Mouse (Mus musculus) frontal cortex, postnatal 25 days (tissue): Measurements from ENCODE around the gene Efnb2.

ENCODE experiments used
- DNase-seq, 2 experiments: peaks; one replicate each; pipeline ENCODE4 v3.0.0; 2022; ENCODE audit warnings: low spot score in 2 of 2

The Efnb2 gene

DNA sequence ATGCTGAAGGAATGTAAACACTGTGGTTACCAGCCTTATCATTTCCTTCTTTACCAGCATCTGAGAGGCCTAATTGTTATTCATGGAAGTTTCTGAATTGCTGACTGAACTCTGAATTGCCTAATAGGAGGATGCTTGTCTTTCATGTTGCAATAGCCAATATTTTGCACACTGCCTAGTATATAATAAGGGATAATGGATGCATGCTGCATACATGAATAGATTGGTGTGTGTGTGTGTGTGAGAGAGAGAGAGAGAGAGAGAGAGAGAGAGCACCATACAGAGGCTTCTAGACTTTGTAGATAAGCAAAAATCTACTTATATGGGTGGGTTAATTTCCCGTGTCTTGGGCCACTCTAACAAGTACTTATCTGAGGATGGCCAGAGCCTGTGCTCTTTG, 47.2 kb downstream of the Efnb2 start:
- no peak for DNase-seq

DNA sequence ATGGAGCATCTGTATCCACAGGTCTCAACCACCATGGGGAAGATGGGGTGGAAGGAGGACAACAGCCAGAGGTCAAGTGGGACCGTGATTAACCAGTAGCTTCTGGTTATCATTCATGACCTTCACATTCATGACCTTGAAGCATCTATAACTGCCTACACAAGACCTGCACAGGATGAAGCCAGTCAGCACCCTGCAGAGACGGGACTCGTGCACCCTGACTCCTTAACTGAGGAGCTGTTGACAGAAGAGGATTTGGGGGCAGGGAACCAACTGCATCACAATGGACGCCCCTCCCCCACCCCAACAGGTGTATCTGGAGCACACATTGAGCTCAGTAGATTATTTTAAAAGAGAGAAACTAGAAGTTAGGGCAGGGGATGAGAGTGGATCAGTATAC, 49.1 kb downstream of the Efnb2 start:
- no peak for DNase-seq

DNA sequence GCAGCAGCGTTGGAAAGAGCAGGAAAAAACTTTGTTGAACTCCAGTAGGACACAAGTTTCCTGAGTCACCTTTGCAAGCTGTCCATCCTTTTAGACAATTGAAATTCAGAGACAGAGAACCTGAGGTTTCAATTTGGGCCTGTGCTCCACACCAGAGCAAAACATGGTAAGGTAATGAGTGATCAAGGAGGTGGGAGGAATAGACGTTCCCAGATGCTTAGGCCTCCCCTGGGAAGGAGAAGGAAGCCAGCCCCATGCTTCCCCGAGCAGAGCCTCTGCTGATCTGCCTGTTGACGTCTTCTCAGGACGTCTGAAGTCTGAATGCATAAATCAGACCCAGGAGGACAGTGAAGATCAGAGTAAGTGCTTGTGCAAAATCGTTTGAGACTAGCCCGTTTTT, 51.3 kb downstream of the Efnb2 start:
- DNase-seq, result no peak

DNA sequence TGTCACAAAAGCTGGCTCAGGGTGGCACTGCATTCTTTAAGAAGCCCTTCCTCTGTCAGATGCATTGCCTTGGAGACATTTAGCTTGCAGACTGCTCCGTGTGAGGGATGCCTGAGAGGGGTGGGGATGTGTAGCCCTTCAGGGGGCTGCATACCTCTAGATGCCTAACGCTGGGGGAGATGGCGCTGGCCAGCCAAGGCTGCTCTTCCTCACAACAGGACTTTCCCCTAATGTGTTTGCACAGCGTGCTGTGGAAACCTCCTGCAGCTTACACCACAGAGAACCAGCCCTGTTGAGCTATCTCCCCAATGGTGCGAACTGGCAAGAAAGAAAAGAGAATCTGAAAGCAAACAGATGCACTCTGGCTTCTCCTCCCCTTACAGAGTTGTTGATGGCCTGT, 51.9 kb downstream of the Efnb2 start:
- DNase-seq, result no peak

DNA sequence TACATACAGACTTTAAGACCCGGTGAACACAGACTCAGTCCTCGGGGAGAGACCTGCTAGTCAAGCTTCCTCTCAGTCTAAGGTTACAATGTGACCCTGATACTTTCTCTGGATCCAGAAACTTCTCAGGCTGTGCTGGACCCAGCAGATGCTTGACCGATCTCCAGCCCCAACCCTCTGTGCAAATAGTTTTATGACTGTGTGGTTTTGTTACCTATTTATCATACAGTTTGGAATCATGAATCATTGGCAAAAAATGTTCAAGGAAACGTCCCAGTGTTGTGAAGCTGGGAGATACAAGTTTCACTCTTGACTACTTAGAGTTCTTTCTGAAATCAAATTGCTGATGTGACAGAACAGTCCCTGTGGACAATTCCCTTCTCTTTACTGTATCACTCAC, 55.4 kb downstream of the Efnb2 start:
- no peak for DNase-seq

DNA sequence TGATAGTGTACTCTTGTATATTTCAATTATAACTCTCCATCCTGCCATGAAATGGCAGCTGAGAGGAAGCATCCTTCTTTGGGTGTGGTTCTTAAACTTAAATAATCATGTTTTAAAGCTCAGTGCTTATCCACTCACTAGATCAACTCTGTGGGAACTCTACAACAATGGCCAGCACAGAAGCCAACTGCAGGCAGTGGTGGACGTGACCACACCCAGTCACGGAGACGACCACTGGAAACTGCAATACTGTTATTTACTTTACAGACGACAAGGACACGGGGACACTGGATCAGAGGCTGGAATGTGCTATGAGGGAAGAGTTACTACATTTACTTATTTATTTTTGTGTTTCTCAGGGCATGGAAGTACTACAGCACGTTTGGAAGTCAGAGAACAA, 57.2 kb downstream of the Efnb2 start:
- DNase-seq, result no peak

DNA sequence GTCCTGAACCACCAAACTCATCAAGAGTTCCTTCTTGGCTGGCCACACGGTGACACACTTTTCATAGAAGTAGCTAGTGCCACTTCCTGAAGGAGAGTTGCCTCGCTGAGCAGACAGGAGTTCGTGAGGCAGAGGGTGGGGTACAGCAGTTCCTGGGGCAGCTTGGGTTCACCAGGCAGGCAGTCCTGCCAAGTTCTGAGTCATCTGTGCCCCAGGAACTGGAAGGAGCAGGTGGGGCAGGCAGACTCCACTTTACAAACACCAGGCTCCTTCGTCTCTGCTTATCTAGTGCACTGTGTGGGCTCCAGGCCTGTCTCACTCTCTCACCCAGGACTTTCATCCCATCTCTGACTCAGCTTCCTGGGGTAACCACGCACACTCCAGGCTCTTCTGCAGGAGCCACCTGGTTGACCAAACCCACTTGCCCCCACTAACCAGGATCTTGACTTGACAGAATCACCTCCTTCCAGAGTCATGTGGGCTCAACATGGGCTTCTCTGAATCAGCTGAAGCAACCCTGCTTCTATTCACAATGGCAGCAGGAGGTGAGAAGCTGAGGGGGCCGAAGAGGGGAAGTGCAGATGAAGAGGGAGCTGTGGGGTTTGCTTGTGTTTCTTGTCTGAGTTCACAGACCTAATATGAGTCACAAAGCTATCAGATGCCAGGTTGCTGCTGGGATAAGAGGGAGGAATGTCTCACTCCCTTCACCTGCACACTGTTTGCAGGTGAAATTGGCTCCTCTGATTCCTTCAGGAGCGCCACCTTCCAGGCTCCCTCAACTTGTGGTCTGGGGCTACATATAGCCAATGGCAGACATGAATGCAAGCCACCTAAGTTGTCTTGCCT, 58.2 kb downstream of the Efnb2 start:
- DNase-seq, result no peak

DNA sequence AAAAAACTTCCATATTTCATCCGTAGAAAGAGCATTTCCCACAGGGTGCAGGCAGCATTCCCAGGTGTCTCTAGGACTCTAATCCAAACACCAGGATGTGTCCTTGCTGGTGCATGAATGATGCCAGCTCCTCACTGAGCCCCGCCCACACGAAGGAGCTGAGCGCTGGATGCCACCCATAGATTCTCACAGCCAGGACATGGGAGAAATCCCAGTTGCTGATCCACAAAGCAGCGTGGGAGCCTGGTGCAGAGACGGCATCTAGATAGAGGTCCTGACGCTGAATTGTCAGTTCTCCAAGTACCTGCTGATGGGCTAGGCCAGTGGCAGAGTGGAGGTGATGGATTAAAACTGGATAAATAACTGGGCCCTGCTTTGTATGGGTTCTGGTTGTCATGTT, 61.1 kb downstream of the Efnb2 start:
- DNase-seq, result no peak

DNA sequence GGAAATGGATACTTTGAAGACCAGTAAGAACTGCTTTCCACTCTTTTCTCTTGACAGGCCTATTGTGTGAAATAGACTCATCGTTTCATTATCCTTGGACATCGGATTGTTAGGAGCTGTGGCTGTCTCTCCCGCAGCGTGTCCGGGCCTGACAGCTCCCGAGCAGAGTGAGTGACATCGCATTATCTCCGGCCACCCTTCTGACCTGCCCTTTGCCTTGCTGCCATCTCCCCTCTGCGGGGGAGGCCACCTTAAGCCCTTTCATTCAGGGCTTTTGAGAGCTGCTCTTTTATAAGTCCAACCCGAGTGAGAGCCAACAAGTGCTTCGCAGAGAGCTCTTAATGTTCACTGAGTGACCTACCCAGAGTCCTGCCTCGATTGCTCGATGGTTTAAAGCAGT, 63.6 kb downstream of the Efnb2 start:
- DNase-seq, result no peak

DNA sequence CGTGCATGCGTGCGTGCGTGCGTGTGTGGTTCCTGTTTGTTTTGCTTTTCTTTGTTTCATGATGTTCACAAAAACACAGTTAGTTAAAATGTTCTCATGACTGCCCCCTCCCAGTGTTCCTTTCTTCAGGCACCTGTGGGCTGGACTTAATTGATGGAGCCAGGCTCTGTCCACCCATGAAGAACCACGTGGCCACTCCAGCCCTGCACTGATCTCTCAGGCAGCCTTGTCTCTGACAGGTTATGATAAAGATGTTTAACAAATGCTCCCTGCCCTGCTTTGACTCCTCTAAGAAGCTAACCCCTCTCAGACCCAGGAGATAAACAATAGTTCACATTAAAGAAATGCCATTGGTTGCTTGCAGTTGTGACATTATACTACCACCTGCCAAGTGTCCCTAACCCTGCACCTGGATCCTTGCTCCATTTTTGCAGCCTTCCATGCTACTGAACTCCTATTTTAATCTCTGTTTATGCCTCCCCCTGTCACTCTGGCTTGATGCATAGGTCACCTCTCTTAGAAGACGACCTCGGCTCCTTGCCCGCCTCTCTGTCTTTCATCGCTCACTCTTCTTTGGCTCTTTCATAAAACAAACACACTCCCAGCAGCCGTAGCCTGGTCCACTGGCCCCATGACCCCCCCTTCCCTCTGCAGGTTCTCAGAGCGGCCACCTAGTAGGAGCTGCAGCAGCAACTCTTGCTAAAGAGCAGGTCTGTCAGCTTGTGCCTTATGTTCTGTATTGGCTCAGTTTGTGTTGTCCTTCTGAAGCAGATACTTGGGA, 65.0 kb downstream of the Efnb2 start:
- no peak for DNase-seq

DNA sequence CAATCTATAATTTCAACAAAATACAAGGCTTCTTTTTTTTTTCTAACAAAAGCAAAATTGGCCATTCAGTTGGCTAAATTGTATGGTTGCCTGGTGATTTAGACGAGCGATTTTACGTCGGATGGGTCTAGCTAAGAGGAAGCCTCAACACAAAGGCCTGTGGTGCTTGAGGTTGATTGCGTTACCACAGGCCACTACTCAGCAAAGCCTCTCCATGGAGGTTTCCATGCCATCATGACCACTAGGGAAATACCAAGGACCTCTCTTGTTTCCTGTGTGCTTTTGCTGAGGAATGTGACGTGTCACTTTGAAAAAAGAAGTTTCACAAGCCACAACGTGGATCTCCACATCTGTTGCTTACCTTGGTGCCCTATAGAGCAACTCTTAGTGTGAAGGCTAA, 67.2 kb downstream of the Efnb2 start:
- no peak for DNase-seq

DNA sequence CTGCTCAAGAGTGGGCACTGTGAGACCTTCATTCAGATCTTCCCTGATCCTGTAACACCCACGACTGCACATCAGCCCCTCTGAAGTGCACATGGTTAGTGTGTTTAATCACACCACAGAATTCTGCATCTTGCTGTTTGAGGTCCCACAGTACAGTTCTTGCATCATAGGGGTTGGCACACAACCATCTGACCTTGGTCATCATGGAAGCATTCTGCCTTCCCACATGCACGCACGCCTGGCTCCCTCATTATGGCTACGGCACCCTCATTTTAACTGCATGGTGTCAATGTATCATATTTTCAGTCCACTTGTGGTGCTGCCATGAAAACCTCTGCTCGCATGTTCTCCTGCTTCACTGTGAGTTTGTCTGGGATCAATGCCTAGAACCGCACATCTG, 67.7 kb downstream of the Efnb2 start:
- DNase-seq, result no peak

DNA sequence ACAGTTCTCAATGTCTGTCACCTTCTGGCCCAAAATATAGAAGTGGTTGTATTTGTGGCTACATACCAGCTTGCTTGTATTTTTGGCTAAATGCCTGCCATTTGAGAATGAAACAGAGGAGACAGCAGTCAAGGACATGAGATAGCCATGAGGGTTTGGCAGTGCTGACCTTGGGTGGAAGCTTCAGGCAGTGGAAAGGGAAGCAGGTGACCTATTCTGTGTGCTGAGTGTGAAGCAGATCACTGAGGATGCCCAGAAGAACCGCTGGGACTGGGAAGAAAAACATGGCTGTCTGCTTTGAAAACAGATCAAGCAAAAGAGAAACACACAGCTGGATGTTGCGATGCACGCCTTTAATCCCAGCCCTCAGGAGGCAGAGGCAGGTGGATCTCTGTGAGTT, 68.7 kb downstream of the Efnb2 start:
- no peak for DNase-seq

DNA sequence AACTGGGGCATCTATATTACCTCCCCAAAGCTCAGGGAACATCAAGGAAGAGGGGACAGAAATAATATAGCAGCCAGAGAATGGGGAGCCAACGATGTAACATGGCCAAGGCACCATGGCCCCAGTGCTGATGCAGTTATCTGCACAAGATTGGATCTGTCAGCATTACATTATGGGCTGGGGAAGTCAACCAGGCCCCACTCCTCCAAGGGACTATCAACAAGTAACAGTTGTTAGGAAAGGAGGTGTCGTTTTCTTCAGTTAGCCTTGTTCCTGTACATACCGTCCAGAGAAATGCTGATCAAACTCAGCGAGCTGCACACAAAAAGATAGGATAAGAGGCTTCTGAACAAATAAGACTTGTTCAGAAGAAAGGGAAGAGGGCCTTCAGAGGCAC, 77.1 kb downstream of the Efnb2 start:
- DNase-seq, result no peak

DNA sequence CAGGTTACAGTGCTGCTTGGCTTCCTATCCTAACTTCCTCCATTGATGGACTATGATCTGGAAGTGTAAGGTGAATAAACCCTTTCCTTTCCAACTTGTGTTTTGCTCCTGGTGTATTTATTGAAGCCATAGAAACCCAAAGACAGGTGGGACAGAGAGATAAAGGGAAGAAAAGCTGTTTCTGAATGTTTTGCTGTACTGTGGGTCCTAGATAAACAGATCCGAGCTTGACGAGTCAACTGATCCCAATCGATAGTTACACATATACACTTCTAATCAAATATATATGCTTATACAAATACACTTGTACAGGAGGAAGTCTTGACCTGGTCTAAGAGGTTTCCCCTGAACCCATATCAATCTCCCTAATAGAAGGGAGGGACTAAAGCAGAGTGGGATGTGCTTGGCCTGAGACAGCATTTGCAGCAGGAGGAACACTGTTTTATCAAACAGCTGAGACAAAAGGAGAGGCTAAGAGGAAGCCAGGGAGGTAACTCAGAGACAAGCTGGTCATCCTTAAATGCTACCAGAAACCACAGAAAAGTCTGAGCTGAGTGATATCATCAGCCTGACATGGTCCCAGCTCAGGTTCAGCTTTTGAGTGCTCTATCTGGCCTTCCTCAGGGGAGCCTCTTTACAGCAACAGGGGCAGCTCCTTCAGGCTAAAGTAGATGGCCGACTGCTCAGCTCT, 77.6 kb downstream of the Efnb2 start:
- DNase-seq, result no peak

DNA sequence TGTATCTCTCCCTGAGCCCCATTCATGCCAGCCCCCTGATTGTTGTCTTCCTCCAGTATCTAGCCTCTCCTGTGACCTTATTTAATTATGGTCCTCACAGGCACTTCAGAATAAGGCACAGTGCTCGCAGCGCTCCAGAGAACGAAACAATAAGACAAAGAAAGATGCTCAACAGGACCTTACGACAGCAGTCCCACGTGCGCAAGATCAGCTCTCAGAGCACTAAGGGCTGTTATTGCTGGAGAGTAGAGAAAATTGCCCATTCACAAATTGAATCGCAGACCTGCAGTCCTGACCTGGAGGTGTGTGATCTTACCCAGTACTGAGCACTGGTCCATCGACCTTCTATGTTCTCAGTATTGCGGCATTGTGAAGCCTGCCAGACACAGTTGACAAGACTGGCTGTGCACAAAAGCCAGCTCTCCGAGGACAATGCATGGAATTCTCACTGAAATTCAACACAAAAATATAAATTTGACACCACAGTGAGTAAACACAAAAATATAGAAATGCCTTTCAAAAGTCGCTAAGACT, 83.2 kb downstream of the Efnb2 start:
- DNase-seq, result no peak

DNA sequence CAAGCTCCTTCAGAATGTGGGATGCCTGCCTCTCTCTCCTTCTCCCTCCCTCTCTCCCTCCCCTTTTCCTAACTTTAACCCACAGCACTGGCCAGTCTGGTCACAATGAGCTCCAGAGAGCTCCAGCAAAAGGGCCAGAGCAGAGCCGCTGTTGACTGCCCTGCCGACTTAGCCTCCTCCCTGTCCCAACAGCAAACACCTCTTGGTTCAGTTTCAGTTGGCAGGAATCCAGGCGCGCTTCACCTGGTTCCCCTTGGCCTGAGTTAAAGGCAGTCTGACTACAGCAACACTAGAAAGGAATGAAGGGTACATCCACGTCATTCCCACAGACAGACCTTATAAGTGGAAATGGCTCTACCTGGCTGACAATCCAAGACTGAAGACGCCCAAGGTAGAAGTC, 84.2 kb downstream of the Efnb2 start:
- no peak for DNase-seq

DNA sequence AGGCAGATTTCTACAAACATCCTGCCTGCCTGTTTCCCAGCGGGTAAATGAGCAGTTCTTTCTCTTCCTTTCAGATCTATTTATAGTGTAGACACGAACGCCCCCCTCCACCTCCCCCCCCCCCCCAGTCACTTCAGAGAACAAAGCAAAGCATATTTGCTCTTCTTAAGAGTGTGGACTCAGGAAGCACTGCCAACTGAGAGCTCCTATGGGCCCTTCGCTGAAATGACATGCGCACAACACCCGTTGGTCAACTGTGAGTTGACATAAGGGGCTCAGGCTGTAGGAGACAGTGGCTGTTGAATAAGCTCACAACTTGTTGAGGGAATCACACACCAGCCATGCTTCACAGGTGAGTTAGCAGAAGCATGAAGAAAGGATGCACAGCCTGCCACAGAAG, 84.8 kb downstream of the Efnb2 start:
- DNase-seq, result no peak

DNA sequence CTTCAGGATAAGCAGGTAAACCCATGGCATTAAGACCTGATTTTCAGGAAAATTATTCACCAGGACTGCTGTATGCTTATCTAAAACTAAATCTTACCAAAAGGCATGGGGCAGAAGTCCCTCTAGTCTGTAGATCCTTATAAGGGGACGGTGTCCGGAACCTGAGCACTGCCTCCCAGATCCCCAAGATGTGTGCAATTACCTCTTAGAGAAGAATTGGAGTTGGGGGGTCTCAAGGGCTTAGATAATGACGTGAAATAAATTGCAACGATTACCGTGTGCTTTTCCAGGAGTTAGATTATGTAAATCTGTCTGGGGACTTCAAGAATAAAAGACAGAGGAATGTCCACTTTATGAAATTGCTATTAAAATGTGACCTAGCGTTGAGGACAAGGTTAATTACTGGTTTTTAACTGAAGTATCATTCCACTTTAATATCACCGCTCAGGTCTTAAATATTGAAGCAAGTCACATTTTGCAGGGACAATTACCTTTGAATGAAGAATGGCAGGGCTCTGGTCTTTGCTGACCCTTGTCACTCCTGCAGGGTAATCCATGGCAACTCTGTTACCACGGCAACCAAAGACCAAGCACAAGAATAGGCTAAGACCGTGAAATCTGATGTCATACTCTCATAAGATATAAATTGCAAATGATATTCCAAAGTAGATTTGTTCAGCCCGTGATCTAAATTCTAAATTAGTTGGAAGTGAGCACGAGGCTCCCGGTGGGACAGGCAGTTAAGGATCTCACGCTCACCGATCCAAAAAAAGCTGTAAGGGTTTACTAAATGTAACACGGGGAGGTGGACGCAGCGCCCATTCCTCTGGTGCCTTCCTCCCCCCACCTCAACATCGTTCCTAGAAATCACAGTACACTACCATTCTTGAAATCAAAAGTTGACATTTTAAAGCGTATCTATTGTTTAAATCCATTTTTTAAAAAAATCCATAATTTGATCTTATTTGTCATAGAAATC, 86.2 kb downstream of the Efnb2 start:
- DNase-seq, result no peak

DNA sequence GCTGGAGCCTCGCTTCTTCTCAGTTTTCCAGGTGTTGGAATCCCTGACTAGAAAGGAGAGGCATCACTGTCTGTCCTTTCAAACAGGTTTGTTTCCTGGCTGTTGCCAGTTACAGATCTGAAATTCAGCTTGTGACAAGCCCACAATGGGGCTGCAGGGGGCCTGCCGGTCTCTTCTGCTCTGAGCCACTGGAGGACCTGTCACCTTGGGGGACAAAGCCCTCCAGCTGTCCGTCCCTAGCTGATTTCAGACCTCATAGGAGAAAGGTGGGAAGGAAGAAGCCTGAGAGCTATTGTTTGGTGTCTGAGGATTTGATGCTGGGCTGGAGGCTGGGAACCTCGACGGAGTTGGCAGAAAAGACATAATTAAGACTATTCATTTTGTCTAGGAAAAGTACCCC, 88.8 kb downstream of the Efnb2 start:
- DNase-seq, result no peak

DNA sequence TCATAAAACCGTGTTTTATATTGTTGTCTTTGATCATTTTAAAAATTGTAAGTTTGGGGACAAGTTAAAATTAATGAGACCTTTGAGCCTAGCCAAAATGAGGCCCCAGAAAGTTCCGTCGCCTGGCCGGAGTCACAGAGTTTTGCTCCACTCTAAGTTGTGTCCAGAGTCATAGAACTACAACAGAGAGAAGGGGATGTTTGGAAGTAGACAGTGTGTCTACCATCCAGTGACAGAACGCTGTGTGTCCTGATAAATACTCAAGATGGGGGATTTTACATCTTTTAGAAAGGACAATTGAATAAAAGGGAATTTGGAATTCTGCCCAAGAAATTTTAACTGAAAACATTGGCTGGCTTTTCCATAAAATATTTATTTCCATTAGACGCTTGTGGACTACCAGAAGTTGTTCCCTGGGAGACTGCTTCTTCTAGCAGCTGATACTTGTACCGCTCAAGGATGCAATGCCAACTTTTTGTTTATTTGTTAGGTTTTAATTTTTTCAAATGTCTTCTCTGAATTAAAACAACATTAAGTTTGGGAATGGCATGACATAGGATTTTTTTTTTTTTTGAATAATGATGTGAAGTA, 89.3 kb downstream of the Efnb2 start:
- no peak for DNase-seq
